Mouse (Mus musculus) olfactory bulb, adult 2 months (tissue): ENCODE data around the gene Tef. TPM values are rescaled to one million over a fixed set of nuclear protein-coding genes. Genes with fewer than 3 reads are reported as not detected.

Experiments used
- H3K27ac ChIP-seq: fragments of 200-500 bp; 2 replicates; pipeline ENCODE4 v1.5.1; 2012; ENCODE audit warnings: low read depth, low read length; ENCODE audit not compliant: insufficient read depth
- H3K4me1 ChIP-seq: fragments of 200-500 bp; 2 replicates; pipeline ENCODE4 v1.6.1; 2012; ENCODE audit warnings: low read length; ENCODE audit not compliant: control insufficient read depth, insufficient read depth
- H3K4me3 ChIP-seq: fragments of 200-500 bp; 2 replicates; pipeline ENCODE4 v1.5.1; 2012; ENCODE audit warnings: mild to moderate bottlenecking, low read depth, low read length, moderate library complexity; ENCODE audit not compliant: insufficient read depth
- CTCF ChIP-seq: fragments of 200-500 bp; IDR thresholded peaks from 2 replicates; pipeline ENCODE4 v1.5.1; 2012; ENCODE audit warnings: low read depth, mild to moderate bottlenecking, low read length, moderate library complexity; ENCODE audit not compliant: insufficient read depth
- POLR2A ChIP-seq: fragments of 200-500 bp; IDR thresholded peaks from 2 replicates; pipeline ENCODE4 v1.6.1; 2012; ENCODE audit warnings: mild to moderate bottlenecking, low read depth, low read length, moderate library complexity; ENCODE audit not compliant: insufficient read depth
- WGBS: fragments of 180-500 bp; shearing (Covaris S2); methylation state at CpG from one replicate; pipeline ENCODE4 v1.1.7; 2018; 5-methylcytosine and 5-hydroxymethylcytosine counted together
- polyA plus RNA-seq: library from polyadenylated mRNA; stranded (reverse); fragments of >200 nt; gene quantifications from 2 replicates; pipeline ENCODE4 v1.2.4, GENCODE M21; 2012; ENCODE audit warnings: low replicate concordance; ENCODE audit not compliant: missing spikeins, insufficient read depth, insufficient read length

Gene Tef
- polyA plus RNA-seq, 1 experiment: not detected

DNA sequence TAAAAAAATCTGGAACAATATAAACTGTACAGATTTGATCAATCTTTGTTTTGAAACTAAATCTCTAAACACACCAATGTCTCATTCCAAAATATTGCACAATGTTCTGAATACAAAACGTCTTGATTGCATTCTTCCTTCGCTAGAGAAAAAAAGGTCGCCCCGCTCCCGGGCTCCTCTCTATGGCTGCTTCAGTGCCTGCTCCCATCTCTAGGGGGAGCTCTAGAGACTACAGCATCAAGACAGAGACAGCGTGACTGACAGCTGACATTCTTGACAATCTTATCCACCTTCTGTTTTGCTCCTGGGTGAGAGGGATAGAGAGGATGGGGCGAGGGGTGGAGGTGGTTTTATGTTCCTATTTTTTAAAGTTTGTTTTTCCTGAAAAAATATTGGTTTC is 46.1 kb downstream of the Tef start:
- WGBS: 27% methylated on average over 7 of the region's 7 CpGs
- TF ChIP-seq POLR2A (no peak), CTCF (peak; percentile 41)
- H3K4me1 ChIP-seq: peaks cover 52% of the 10 kb centered on the region
- H3K27ac ChIP-seq: no peak overlapping the region
- H3K4me3 ChIP-seq: no peak overlapping the region

DNA sequence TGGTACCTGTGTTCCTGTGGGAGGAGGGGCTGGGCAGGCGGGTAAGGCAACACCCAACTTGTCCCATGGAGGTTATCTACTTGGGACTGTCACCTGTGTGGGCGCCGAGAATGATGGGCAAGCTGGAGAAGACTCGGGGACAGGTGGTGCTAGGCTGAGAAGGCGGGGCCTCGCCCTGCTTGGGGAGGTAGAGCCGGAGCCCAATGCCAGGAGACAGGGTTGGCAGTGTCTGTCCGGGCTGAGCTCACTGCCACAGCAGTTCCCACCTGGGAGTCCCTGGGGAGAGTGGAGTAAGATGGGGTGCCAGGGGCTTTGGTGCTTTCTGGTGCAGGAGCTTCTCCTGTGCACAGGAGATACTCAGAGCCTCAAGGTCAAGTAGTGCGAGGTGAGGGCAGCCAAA is 46.9 kb downstream of the Tef start:
- 81% methylated on average over 9 of the region's 9 CpGs for WGBS
- no peak for TF ChIP-seq CTCF
- peaks cover 52% of the 10 kb centered on the region for H3K4me1 ChIP-seq
- no peak overlapping the region for H3K27ac ChIP-seq
- no peak overlapping the region for H3K4me3 ChIP-seq

DNA sequence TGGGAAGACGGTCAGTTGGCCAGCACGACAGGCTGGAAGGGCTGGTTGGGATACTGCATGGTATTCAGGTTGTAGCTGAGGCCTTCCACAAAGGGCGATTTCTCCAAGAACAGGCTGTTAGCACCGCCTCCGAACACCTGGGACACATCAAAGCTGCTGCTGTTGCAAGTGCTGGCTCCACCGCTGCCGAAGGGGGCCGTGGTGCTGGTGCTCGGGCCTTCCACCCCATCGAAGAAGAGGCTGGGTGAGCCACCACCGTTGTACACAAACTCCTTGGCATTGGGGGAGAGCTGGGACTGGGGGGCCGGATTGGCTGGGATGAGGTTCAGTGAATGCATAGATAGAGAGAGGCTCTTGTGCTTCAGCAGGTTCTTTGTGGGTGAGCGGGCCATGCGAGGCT is 48.5 kb downstream of the Tef start:
- no peak for TF ChIP-seq CTCF
- TF ChIP-seq POLR2A: no peak
- Histone ChIP-seq H3K4me1 (peaks cover 48% of the 10 kb centered on the region), H3K4me3 (no peak overlapping the region), H3K27ac (no peak overlapping the region)
- WGBS: 62% methylated on average over 14 of the region's 14 CpGs

DNA sequence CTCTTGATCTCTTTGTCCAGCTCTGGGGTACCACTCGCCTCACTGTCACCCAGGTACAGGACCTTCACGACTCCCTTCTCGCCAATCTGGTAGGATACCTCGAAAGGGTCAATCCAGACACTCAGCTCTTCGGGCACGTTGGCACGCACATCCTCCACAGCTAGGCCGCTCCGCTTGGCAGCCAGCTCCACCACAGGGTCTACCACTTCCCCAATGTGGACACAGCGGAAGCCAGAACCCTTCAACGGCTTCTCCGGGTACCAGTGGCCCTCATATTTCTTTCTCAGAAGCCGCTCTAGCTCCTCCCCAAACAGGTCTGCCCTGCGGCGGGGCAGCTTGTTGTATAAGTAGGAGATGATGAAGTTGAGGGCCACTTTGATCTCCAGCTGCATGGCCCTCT is 49.2 kb downstream of the Tef start:
- no peak for TF ChIP-seq POLR2A
- no peak overlapping the region for H3K4me3 ChIP-seq
- 91% methylated on average over 15 of the region's 15 CpGs for WGBS
- no peak overlapping the region for H3K27ac ChIP-seq
- peaks cover 43% of the 10 kb centered on the region for H3K4me1 ChIP-seq

DNA sequence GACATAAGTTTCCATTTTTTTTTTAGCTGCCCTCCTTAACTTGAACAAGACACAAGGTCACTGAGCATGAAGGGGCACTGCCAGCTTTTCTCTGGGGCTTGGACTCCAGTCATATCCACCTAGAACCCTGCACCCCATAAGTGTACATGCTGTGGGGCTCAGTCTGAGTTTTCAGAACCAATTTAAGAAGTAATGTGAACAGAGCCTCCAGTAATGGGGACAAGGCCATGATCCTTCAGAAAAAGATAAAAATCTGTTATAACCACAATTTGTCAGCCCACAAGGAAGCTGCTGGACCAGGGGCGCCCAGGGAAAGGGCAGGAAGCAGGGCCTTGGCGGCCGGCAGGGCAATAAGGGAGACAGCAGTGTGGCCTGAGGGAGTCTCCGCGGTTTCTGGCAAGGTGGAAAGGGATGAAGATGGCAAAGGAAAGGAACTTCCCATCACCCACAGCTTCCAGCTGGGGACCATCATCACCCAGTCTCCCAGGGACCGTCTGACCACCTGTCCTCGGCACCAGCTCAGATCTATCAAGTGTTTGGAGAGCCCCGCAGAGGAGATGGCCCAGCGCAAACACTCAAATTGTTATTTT is 50.3 kb downstream of the Tef start:
- Histone ChIP-seq H3K27ac (no peak overlapping the region), H3K4me1 (peaks cover 36% of the 10 kb centered on the region), H3K4me3 (no peak overlapping the region)
- TF ChIP-seq CTCF (no peak), POLR2A (no peak)
- 79% methylated on average over 9 of the region's 9 CpGs for WGBS

DNA sequence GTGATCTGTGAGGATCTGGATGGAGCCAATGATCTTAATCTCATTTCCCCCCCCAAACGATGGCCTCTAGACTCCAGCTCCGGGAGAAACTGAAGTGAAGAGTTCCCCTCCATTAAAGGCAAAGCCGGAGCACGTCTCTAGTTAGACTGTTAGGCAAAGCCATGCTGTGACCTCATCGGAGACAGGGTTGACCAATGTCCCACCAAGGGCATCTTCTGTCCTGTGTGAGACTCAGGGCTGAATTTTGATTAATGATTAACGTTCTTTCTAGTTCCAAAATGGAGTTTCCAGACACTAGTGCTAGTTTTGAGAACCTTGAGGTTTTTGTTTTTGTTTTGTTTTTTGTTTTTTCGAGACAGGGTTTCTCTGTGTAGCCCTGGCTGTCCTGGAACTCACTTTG is 50.9 kb downstream of the Tef start:
- Histone ChIP-seq H3K4me3 (no peak overlapping the region), H3K27ac (no peak overlapping the region), H3K4me1 (peaks cover 36% of the 10 kb centered on the region)
- WGBS: 78% methylated on average over 7 of the region's 7 CpGs
- TF ChIP-seq CTCF: no peak
- no peak for TF ChIP-seq POLR2A

DNA sequence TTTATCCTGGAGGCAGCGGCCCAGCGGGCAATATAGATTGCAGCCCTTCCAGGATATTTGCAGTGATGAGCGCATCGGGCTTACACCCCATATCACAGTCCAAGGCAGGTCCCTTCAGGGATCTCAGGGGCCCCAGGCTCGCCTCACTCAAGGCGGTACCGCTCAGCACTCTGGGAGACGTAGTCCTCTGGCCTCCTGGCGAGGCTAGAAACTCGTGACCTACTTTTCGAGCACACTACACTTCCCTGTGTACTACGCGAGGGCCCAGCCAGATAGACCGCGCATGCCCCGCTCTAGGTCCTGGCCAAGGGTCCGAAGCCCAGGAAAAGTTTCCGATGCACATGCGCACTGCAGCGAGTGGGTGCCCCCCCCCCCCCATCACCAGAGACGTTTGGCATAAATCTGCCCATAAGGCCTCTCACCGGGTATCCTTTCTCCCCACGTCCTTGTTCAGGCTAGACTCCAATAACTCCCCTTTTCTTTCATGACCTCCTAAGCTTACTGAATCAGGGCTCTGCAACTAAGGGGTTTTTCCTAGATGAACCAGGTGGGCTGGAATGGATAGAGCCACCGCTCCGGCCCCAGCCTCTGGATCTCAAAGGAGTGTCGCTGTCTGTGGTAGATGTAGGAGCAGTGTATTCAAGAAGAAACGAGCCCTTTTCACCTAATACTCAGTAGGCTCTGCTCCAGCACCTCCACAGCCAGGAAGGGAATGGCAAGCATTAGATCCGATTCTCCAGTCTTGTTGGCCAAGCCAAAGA is 54.0 kb downstream of the Tef start:
- peaks cover 27% of the 10 kb centered on the region for H3K4me1 ChIP-seq
- H3K27ac ChIP-seq: peak overlapping the region; percentile 79

DNA sequence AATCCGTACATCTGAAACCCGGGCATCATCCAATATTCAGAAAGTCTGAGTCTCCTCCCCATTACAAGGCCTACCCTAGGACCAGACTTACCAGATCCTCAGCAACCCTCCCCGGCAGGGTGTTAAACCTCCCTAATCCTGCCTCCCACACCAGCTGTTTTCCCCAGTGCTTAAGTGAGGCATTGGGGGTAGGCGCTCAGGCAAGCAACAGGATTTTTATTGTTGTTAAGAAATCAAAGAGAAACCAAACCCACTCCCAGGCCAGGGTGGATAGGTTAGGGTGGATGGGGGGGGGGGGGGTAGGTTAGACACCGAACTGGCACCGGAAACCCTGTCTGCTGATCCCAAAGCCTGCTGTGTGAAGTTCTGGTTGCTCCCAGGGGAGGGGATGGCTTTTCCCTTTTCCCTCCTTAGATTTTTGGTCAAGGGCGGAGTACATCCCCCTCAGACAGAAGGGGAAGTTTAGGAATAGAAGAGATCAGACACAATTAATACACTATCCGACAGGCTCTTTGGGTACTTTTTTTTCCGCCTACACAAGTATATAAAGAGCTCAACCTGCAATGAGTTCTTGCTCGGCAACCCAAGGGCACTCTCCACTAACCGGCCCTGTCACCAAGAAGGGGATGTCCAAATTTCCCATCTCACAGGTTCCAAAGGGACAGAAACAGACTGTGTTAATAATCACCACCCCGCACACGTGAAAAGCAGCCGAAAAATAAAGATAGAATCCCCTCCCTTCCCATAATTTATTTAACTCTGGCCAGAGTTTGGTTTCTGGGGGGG is 54.9 kb downstream of the Tef start:
- H3K4me3 ChIP-seq: peak overlapping the region; percentile 91
- H3K4me1 ChIP-seq: peaks cover 20% of the 10 kb centered on the region
- H3K27ac ChIP-seq: peak overlapping the region; percentile 91
- TF ChIP-seq CTCF: no peak
- TF ChIP-seq POLR2A: no peak
- under 1% methylated on average over 14 of the region's 14 CpGs for WGBS

More for the DNA sequence above, 54.0 kb downstream of the Tef start:
- TF ChIP-seq POLR2A (no peak), CTCF (no peak)
- peak overlapping the region; percentile 91 for H3K4me3 ChIP-seq
- under 1% methylated on average over 28 of the region's 28 CpGs for WGBS

DNA sequence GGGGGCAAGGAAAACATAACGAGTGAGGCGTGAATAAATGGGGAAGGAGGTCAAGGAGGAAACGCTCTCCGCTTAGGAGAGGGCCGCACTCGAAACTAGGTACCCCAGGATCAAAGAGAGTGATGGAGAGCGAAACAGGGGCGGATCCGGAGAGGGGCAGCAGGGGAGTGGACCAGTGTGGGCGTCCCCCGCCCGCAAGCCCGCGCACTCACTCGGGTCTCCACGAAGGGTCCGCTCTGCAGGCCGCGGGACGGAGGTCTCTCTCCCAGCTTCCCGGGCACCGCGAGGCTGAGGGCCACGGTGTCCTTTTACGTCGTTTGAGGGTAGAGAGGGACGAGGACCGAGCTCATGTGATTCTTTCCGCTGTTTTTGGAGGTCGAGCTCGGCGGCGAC is 55.5 kb downstream of the Tef start:
- peak overlapping the region; percentile 91 for H3K27ac ChIP-seq
- peaks cover 17% of the 10 kb centered on the region for H3K4me1 ChIP-seq
- peak overlapping the region; percentile 91 for H3K4me3 ChIP-seq
- TF ChIP-seq POLR2A (no peak), CTCF (no peak)
- under 1% methylated on average over 33 of the region's 33 CpGs for WGBS
